Mouse (Mus musculus): ENCODE results near the gene Nup62.

Gene Nup62

GRCm38 (mm10) chr7:44815721-44816469 lies at the start of gene Nup62, which contains the start of gene Il4i1:
TSS of gene Nup62 (plus strand) at chr7:44816088.
TSS of gene Il4i1 (plus strand) at chr7:44816387.
- DNase-seq = peak; percentile 100

GRCm38 (mm10) chr7:44768129-44768528 lies 47.8 kb upstream of the Nup62 start:
- DNase-seq = no peak

- peak; percentile 42 for DNase-seq
Measured at GRCm38 (mm10) chr7:44770046-44770578, 45.8 kb upstream of the Nup62 start.

DNA sequence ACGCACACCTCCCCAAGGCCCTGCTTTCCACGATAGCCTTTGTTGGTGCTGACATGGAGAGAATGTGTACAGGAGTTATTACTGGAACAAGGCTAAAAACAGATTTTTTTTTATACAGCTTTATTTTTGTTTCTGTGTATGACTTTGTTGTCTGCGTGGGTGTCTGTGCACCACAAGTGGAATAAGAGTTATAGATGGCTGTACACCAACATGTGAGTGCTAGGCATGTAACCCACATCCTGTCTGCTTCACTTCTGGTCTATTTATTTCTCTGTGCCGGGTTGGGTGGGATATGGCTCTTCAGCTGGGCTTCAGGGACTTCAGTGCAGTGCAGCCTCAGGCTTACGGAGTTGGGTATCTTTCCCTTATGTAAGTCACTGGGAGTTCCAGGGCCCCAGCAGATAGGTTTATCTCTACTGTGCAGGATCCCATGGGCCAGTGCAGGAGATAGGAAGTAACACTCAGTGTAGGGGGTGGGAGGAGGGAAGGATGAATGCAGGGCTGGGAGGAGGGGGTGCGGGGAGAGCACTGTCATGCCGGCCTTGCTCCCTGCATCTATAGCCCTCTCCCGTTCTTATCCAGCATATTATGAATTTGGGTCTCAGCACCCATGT lies 43.2 kb upstream of the Nup62 start:
- no peak for DNase-seq

- DNase-seq = no peak
Measured at GRCm38 (mm10) chr7:44776849-44777498, 38.9 kb upstream of the Nup62 start.

- no peak for DNase-seq
Measured at GRCm38 (mm10) chr7:44780101-44780500, 35.8 kb upstream of the Nup62 start.

DNA sequence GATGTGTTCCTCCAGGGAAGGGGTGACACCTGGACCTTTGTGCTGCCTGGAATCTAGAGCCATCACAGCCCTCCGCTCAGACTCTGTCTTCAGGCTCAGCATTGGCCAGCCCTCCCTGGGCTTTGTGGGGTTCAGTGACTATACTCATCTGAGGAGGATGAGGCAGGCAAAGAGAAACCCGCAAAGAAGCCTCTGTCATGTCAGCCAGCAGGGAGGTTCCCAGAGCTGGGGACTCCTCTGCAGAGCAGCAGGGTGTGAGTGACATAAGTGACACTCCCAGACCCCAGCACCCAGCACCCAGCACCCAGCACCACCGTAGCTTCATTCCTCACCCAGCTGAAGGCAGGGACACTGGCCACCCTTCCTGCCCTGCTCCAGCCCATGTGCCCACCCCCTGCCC lies 26.4 kb upstream of the Nup62 start:
- DNase-seq = no peak

DNA sequence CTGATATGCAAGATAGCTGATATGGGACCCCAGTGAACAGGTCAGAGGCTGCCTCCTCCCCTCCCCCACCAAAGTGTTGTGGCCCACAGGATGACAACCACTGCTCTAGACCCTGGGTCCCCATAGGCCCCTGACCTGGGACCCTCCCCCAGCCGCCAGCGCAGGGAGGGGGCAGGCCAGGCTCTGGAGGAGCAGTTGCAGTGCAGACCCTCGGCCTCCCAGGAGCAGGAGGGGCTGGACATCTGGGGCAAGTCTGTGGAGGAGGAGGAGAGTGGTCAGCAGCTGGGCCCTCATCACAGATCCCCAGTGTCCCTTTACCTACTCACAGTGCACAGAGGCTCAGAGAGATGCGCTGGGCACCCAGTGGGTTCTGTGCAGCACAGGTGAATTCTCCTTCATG lies 25.8 kb upstream of the Nup62 start:
- DNase-seq = no peak

GRCm38 (mm10) chr7:44792781-44793180 lies 23.1 kb upstream of the Nup62 start:
- no peak for DNase-seq

- no peak for DNase-seq
Measured at GRCm38 (mm10) chr7:44808927-44809326, 7.0 kb upstream of the Nup62 start.

GRCm38 (mm10) chr7:44809466-44809865 lies 6.4 kb upstream of the Nup62 start:
- DNase-seq = no peak

DNA sequence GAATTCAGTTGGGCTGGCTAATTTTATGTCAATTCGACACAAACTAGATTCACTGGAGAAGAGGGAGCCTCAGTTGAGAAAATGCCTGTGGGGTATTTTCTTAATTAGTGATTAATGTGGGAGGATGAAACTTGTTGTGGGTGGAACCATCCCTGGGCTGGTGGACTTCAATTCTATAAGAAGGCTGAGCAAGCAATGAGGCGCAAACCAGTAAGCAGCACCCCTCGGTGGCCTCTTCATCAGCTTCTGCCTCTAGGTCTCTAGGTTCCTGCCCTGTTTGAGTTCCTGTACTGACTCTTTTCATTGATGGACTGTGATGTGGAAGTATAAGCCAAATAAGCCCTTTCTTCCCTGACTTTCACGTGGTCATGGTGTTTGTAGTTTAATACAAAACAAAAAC lies 5.5 kb upstream of the Nup62 start:
- no peak for DNase-seq

DNA sequence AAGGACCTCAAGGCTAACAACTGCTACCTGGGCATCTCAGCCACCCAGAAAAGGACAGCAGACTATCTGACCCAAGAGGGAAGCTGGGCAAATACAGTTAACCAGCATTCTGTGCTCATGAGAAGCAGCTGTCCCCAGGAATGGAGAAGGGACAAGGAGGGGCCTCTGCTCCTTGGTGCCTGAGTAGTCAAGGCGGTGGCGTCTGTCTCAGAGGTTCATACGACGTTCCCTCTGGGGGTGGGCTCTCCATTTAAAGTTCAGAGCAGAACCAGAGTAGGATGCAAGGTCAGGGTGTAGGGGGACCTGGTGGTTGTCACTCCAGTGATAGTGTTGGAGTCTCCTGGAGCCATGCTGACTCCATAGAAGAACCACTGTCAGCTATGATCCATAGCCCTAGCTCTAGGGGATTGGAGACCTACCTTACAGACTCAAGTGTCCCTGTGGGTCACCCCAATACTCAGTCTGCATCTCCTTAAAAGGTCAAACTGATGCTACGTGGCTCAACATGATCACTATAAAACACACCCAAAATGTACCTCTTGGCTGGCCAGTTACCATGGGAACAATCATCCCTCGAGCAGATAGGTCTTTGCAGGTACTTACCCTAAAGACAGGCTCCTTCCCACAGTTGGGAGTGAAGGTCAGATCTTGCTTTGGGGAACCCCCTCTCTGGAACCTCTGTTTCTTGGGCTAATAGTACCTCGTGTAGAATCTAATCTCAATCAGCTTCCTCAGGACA lies 4.9 kb upstream of the Nup62 start:
- no peak for DNase-seq

- DNase-seq = no peak
Measured at GRCm38 (mm10) chr7:44812651-44813325, 3.1 kb upstream of the Nup62 start.

- no peak for DNase-seq
Measured at GRCm38 (mm10) chr7:44813985-44814384, 1.9 kb upstream of the Nup62 start.

DNA sequence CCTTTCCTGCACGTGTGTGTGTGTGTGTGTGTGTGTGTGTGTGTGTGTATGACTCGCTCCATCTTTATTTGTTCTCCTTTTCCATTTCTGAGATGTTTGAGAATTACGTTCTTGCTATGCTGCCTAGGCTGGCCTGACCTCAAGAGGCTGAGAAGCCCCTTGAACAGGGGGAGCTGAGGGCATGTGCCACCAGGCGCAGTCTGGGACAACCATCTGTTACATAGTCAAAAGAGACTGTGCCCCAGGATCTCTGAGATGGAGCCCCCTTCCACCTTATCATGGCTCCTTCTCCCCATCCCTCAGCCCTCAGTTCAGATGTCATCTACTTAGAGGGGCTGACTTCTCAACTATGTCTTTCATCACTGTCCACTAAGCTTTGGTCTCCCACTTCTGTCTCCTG lies 1.5 kb upstream of the Nup62 start:
- DNase-seq = no peak

GRCm38 (mm10) chr7:44814952-44815553 lies 835 bp upstream of the Nup62 start:
- DNase-seq = no peak

- peak; percentile 68 for DNase-seq
Measured at GRCm38 (mm10) chr7:44816470-44817021, 658 bp downstream of the Nup62 start, which contains the start of gene Atf5. TSS of gene Atf5 (minus strand) at chr7:44816658.

DNA sequence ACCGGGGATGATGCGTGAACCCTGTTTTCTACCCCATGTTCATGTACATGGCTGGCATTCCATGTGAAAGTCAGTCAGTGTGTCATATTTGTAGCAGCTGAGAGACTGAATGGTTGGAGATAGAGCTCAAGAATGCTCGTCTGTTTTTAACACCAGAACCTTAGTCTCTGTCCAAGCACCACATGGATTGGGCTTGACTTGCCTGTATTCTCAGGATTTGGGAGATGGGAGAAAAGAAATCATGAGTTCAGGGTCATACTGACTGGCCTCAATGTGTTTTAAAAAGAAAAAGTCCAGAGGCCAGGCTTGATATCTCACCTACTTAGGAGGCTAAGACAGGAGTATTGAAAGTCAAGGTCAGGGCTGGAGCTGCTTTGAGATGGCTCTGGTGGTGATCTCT lies 1.6 kb downstream of the Nup62 start:
- no peak for DNase-seq

DNA sequence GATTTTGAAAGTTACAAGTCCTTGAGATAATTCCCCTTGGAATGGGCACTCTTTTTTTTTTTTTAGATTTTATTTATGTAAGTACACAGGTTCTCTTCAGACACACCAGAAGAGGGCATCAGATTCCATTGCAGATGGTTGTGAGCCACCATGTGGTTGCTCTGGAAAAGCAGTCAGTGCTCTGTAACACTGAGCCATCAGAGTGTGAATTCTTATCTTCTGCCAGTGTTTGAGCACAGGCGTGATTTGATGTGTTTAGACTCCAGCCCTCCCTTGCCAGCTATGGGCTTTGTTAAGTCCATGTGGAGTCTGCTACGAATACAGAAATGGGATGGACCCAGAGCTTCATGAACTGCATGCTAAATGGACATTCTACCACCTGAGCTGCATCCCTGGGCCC lies 2.3 kb downstream of the Nup62 start:
- no peak for DNase-seq

DNA sequence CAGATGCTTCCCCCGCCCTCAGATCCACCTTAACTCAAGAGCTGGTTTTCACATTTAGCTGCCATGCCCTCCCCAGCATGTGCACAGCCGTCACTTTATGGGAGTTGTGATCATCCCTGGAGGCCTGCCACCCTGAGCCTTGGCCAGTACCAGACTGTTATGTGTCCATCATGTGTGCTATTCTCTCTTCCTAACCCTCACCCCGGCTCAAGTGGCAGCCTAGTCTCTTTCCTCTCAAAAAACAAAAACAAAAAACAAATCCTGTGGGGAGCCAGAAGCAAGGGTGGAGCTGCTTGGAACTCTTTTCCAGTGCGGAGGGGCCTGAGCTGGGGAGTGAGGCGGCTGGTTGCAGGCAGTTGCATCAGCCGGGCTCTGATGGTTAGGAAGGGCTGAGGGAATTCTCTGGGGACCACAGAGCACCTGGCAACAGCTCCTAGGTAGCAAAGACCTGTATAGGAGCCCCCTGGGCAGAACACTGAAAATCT lies 2.9 kb downstream of the Nup62 start:
- DNase-seq = peak; percentile 42

- DNase-seq = no peak
Measured at GRCm38 (mm10) chr7:44819391-44819790, 3.5 kb downstream of the Nup62 start.

Data from right cerebral cortex, postnatal 4 days (tissue).